Mouse (Mus musculus) kidney, postnatal 14 days (tissue): Measurements from ENCODE around the gene Tmem11.

ENCODE experiments used
- DNase-seq: peaks from one replicate; pipeline ENCODE4 v3.0.0; 2022; ENCODE audit warnings: mixed read lengths

Gene Tmem11

GRCm38 (mm10) chr11:60826700-60827099, 52.4 kb downstream of the Tmem11 start:
- DNase-seq = no peak

DNA sequence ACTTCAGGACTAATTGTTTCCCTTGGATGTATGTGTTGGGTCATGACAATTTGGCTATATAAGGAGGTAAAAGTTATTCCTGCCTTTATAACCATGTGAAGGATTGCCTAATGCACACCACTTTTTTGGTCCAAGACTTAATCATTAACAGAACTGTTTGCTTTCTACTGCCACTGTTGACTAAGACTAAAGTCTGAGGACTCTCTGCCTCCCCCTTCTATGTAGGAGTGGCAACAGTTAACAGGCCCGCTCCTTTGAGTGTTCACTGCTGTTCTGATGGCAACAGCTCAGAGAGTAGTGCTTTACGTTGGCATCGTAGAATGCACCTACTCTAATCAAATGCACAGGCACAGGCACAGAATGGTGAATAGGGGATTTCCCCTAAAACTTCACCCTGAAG, 53.9 kb downstream of the Tmem11 start:
- DNase-seq = peak; percentile 62

DNA sequence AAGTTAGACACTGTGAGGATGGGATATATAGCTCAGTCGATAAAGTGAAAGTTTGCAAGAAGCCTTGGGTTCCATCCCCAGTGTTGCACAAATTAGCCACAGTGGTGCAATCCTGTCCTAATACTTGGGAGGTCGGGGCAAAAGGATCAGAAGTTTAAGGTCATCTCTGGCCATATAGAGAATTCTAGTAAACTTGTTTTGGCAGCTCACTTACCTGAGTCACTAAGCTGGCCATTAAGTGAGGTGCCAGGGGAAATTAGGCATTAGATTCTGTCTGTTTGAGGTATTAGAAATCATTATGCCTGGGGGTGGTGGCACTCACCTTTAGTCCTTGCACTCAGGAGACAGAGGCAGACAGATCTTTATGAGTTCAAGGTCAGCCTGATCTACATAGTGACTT, 55.3 kb downstream of the Tmem11 start:
- no peak for DNase-seq

DNA sequence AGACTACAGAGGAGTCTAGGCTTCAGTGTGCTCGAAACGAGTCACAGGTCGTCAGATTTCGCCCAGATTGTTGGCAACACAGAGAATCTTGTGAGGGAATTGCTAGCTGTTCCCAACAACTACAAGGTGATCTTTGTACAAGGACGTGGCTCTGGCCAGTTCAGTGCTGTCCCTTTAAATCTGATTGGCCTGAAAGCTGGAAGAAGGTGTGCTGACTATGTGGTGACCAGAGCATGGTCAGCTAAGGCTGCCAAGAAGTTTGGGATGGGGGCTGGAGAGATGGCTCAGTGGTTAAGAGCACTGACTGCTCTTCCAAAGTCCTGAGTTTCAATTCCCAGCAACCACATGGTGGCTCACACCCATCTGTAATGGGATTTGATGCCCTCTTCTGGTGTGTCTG, 62.7 kb downstream of the Tmem11 start:
- DNase-seq = no peak
